Mouse (Mus musculus): ENCODE results near the gene Gcnt7.

Gcnt7 gene

DNA sequence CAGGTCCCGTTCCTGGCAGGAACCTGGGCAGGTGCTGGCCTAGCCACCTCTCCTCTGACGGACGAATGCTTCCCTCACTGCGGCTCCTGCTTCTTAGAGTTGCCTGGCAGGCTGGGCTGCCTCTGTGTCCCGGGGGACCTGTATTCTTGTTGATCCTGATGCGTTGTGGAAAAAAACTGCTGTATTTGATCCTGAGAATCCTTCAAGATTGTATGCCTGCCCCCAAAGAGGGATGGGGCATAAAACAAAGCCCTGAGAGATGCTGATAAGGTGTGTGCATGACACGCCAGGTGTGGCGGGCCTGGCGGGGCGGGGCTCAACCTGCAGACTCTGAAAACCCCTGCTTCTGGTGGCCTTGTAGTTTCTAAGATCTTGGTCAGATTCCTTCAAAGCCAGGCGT is at the start of gene Gcnt7:
TSS of gene Gcnt7 (minus strand) at position 101 of the 400 bp plus-strand sequence.
- no peak for DNase-seq

DNA sequence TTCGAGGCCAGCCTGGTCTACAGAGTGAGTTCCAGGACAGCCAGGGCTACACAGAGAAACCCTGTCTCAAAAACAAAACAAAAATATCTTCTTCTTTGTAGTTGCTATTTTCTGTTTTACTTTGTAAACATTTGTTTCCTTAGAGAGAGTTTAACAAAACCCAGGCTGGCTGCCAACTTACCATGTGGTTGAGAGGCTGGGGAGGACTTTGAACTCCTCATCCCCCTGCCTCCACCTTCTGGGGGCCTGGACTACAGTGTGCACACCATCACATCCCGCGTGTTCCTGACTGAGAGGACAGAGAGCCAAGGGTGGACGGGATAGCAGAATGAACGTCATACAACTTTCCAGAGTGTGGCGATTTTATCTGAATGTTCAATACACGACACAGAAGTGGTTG is 47.7 kb upstream of the Gcnt7 start:
- DNase-seq = no peak

DNA sequence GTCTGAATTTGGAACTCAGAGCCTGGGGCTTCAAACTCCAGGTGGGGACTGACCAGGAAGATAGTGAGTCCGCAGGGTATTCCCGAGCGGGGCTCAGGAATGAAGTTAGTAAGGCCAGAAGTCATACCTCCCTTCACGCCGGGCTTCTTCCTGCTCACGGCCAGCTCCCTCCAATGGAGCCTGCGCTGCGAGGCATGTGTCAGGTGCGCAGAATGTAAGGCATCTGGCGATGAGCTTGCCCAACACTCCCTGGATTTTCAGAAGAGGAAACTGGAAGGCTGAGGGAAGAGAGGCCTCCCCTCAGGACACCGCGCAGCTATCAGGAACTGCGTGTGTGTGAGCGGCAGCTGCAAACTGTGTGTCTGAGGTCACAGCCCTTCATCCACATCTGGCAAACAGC is 43.8 kb upstream of the Gcnt7 start:
- no peak for DNase-seq

DNA sequence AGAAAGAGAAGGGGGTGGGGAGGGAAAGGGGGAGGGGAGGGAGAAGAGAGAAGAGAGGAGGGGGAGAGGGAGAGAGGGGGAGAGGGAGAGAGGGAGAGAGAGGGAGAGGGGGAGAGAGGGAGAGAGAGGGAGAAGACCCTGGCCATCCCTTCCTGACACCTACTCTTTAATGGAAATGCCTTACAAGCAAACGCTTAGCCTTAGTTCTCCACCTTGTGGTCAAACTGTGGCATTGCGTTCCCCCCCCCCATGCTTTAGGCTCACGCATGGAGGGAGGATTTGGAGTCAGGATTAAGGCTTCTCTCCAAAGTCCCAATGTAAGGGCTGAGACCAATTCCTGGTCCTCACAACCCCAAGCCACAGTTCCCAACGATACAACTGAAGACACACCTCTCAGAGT is 42.9 kb upstream of the Gcnt7 start:
- DNase-seq = peak; percentile 2 to 8

DNA sequence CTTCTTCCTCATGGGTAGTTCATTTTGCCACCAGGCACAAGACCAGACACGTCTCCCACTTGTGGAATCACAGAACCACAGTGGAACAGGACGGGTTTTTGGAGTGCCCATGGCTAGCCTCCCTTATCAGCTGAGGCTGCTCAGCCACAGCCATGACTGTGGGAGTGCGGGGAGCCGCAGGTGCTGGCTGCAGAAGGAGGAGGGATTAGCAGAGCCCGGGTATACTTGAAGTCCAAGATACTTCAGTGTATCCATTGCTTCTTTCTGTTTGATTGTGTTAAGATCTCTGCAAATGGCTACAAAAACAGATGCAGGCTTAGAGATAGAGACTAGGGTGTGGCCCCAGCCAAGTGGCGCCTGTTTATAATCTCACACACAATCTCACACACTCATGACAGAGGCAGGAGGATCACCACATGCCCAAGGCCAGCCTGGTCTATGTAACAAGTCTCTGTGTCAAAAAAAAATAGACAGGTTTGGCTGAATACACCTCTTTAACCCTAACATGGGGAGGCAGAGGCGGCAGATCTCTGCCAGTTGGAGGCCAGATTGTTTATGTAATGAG is 42.4 kb upstream of the Gcnt7 start:
- no peak for DNase-seq

DNA sequence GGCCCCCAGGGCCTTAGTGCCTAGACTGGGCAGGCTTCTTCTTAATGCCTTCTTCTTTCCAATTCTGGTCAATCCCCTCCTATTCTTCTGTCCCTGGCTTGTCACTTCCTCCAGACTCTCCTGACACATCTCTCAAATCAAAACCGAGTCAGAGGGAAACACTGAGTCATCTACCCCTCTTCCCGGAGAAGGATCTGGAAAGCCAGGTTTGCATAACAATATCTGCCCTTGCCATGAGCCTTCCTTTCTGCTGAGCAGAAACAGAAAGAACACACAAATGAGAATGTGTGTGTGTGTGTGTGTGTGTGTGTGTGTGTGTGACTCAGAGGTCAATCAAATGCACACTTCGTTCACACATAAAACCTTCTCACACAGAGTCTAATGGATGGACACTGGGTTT is 40.4 kb upstream of the Gcnt7 start:
- no peak for DNase-seq

DNA sequence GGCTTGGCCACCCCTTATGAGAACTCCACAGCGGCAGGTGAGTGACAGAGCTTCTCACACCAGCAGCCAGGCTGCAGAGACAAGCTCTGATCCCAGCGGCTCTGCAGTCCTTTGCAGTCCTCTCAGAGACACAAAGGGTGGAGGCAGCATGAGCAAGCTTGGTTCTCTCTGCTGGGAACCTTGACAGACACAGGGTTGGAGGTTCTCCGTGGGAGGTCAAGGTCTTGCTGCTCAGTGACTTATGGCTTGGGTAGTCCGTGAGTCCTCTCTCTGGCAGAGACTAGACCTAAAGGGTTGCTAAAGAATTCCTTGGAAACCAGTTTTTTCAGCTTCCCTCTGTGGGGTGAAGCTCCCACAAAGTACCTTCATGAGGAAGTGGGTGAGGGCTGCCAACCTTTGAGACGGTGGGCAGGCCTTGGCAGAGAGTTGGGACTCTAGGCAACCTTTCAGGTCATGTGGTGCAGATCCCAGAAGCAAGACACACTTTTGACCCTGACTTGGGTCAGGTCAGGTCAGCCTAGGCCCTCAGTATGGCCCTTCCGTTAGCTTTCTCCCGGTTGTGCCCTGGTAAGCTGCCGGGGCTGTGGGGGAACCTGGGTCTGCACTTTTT is 38.4 kb upstream of the Gcnt7 start:
- no peak for DNase-seq

DNA sequence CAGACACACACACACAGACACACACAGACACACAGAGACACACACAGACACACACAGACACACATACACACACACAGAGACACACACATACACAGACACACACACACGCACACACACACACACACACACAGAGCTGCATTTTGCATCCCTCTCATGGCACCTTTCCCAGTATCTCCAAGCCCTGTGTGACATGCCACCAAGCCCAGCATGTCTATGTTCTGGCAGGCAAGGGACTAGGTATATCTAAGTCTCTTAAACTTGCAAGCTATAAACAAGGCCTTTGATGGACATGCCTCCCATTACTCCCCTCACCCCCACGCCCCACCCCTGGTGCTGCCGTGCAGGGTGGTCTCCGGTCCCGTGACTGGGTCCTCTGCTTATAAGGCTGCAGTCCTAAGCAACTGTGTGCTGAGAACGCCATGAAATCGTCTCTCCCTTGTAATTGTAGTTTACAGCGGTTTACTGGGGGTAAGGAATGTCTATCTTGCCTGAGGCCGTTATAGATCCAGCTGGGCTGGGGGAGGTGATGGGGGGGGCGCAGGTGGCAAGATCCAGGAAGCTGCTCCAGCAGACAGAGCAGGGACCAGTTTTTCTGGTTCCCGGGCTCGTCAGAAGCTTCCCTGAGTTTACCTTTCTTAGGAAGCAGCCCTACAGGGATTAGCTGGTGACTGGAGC is 26.4 kb upstream of the Gcnt7 start:
- no peak for DNase-seq

DNA sequence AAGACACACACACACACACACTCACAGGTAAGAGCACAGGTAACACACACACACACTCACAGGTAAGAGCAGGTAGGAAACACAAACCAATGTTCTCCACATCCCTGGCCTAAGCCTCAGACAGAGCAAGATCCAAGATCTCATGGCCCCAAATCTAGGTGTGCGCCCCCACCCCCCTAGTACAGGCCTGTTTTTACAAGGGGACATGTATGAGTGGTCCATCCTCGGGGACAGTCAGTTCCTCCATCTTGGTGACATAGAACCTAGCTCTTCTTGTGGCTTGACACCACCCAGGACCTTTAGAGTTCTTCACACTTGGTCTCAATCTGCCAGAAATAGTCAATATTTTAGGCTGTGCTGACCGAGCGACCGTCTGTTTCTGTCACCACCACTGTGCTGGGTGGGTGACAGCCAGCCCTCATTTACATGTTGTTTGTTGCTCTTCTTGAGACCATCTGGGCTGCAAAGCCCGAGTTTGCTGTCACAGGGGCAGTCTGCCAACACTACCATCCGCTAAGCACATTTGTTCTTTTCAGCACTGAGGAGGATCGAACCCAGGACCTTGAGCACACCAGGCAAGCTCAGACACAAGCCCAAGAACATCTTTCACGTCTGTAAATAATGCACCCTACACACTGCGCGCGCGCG is 25.5 kb upstream of the Gcnt7 start:
- DNase-seq = no peak

DNA sequence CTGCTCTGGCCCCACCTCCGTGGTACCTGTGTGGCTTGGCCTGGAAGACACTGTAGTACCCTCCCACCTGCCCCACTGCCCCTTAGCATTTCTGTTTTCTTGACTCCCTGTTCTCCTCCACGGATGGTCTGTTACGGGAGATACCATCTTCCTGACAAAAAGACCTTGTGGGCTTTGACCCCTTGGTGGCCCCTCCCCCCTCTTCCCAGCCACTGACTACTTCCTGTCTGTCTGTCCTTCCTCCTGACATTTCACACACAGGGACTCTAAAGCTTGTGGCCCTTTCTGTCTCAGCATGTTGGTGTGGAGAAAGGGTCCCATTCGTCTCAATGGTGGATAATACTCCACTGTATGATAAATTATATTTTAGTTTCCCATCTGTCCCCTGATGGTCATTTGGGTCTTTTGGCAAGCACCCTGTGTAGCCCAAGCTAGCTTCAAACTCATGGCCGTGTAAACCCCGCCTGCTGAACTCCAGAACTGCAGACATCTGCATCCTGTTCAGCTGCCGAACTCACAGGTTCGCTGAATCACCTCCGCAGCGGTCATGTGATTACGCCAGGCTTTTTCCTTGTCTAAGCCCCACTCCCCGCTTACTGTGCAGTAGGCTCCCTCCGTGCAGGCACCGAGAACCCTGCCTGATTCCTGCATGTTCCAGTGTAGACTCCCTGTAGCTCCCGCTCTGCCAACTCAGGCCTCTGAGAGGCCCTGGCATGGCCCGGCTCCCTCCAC is 23.4 kb upstream of the Gcnt7 start:
- DNase-seq = no peak

DNA sequence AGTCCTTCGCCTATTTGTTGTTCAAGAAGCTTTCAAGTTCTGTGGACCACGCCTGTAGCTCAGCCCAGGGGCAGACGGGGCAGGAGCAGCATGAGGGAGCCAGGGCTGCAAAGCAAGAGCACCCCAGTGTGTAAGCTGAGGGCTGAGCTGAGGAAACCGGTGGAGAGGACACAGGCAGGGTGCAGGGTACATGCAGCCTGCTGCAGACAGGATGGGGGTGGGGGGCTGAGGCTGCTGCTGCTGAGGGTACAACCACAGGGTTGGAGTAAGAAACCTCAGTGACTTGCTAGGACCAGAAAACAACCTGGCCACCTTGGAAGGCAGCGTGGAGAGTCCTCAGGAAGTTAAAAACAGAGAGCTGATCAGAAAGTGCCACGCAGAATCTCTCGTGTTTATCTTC is 21.9 kb upstream of the Gcnt7 start:
- DNase-seq = no peak

DNA sequence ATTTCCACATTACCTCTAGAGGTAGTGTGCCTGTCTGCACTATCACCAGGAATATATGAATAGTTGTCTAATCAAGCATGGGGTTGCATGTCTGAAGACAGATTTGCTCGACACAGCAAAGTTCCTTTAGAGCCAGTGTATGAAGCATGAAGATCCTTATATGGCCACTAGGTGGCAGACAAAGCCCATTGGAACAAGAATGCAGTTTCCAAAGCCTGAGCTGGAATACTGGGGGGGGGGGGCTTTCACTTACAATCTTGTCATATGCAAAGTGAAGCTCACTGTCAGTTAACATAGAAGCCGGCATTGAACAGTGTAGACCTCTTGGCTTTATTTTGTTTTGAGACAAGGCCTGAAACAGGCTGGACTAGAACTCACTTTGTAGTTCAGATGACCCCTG is 19.5 kb upstream of the Gcnt7 start:
- DNase-seq = peak in 1 of 2 experiments; percentile 40

DNA sequence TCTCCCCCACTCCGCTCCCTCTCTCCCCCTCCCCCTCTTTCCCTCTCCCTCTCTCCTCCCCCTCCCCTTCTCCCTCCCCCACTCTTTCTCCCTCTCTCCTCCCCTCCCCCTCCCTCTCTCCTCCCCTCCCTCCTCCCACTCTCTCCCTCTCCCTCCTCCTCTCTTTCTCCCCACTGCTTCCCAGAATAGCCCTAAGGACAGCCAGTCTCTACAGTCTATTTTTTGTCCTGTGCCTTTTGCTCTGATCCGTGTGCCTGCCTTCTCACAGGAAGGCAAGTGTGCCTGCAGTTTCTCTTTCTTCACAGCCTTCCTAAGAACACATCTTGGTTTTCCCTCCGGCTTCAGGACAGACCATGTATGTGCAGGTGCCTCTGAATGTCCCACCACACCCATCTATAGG is 19.0 kb upstream of the Gcnt7 start:
- DNase-seq = no peak

DNA sequence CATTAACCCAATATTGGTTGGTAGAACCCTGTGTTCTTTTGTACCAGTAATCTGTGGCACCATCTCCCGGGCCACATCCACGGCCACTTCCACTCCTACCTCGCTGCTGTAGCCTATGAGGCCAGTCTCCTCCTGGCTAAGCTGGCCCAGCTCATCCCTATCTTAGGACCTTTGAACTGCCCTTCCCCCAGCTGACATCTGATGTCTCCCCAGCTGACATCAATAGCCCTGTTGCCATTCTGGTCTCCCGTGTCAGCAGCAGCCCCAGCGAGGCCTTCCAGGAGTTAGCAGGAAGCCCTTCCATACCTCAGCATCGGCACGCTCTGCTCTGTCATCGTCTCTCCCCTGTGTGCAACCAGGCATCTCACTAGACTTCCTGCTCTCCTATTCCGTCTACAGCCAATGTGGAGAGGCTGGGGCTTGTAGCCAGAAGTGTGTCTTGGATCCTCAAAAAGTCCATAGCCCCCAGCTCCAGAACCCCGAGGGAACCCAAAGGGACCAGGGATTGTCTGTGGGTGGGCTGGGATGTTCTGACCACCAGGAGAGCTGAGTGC is 18.4 kb upstream of the Gcnt7 start:
- no peak for DNase-seq

DNA sequence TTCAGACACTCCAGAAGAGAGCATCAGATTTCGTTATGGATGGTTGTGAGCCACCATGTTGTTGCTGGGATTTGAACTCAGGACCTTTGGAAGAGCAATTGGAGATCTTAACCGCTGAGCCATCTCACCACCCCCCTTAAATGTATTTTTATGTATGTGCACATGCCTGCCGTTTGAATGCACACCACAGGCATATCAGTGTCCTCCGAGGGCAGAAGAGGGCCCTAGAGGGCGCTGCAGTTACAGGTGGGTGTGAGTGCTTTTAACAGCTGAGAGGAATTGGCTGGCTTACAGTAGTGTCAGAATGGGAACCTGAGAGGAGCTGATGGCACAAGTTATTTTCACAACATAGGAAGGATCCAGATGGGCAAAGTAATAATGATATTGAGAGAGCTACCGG is 16.6 kb upstream of the Gcnt7 start:
- no peak for DNase-seq

DNA sequence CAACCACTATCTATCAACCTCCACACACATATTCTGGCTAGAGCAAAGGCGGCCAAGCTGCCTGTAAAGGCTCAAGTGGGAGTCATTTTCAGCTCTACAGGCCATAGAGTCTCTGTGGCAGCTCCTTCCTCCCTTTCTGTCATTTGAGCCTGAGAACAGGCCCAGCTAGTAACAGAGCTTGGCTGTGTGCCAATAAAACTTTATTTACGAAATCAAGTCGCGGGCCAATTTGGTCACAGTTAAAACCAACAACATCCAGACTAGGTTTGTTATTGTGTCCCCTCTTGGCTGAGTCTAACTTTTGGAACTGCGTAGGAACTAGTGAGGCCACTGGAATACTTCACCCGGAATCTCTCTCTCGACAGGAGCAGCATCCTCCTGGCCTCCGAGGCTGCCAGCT is 15.2 kb upstream of the Gcnt7 start:
- DNase-seq = no peak

DNA sequence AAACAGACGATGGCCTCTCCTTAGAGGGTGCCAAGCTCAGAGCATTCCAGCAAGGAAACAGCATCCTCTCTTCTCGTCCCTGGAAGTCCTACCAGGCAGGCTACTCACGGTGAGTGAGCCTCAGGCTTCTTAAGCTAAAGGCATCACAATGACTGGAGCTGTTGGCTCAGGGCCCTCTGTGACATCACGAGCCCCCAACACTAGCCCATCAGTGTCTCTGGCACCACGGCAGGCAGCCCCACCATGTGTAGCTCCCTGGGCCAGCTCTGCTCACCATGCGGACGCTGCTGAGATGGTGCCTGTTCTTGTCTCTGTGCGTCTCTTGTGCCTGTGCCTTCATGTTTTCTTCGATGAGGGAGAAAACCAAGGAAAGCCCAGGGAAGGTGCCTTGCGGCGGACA is 13.9 kb upstream of the Gcnt7 start, which contains the start of gene Fam209:
TSS of gene Fam209 (plus strand) at position 203 of the 400 bp plus-strand sequence.
- DNase-seq = no peak

DNA sequence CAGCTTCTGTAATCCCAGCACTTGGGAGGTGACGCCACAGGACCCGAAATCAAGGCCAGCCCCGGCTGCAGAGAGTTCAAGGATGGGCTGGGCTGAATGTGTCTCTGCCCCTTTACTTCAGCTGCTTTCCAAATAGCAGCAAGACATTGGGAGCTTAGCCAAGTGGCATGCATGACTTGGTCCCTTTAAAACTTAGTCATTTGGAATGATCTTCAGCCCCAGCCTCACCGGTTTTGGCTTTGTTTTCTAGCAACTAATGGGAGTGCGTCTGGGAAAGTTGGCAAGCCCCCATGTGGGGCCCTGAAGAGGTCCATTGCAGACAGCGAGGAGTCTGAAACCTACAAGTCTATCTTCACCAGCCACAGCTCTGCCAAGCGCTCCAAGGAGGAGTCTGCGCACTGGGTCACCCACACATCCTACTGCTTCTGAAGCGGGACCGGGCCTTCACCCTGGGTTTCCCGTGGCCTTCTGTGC is 10.0 kb upstream of the Gcnt7 start:
- DNase-seq = peak in 1 of 2 experiments; percentile 9

DNA sequence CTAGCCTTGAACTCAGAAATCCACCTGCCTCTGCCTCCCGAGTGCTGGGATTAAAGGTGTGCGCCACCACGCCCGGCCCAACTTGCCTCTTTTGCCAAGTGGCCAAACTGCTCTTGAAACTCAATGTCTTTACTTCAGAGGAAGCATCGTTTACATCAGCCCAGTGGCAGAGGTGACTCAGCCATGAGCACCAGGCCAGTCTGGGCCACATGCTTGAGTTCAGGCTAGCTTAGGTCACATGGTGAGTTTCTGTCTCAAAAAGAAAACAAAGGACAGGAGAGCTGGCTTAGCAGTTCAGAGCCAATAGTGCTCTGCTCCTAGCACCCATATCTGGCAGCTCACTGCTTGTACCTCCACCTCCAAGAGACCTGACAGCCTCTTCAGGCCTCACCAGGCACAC is 8.8 kb upstream of the Gcnt7 start:
- no peak for DNase-seq

DNA sequence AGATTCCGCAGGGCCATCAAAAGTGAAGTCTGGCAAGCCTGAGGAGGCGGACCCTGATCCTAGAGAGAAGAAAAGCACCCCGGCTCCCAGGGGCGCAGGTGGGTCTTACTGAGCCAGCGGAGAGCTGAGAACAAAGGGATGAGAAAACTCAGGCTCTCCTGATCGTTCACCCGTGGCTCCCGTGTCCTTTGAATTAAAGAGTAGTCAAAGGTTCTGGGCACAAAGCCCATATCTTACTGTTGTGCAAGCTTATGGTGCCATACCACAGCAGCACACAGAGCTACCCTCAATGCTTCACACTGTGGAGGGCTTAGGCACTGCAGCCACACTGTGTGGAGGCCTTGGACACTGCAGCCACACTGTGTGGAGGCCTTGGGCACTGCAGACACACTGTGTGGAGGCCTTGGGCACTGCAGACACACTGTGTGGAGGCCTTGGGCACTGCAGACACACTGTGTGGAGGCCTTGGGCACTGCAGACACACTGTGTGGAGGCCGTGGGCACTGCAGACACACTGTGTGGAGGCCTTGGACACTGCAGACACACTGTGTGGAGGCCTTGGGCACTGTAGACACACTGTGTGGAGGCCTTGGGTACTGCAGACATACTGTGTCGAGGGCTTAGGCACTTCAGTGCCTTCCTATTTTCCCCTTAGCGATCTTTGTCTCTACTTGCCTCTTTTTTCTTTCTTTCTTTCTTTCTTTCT is 8.2 kb upstream of the Gcnt7 start:
- DNase-seq = no peak

DNA sequence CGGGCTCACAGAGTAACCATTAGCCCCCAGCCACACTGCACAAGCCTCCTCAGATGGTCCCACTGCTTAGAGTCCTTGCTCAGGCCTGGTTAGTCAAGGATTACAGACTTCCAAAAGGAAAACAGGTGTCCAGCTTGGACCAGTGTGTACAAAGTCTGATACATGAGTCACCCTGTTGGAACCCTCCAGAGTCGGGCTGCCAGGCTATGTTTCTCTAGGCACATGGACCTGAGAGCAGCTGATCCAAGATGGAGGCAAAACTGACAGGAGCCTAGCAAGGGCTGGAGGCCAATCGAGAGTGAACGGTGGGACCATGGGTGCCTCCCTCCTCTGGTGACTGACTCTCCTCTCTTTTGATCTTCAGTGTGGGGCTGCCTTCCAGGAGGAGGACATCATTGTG is 4.4 kb upstream of the Gcnt7 start:
- no peak for DNase-seq

DNA sequence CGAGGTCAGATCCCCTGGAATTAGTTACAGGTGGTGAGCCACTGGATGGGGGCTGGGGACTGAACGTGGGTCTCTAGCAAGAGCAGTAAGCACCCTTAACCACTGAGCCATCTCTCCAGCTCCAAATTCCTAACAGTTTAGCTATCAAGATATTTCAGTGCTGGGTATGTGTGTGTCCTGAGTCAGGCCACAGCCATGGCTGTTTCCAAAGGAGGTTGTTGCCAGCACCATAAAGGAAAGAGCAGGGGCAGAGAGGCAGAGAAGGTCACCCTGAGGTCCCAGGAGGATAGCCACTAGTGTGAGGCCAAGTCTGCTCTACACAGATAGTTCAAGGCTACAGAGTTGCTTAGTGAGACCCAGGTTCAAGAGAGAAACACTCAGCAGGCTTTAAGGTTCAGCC is 2.3 kb upstream of the Gcnt7 start:
- DNase-seq = no peak
